Mouse (Mus musculus): Measurements from ENCODE around the gene Mvp. TPM values are rescaled to one million over a fixed set of nuclear protein-coding genes. Genes with fewer than 3 reads are reported as not detected.

Mvp gene
- polyA plus RNA-seq, 2 experiments = 7.9 TPM

GRCm38 (mm10) chr7:127027885-127028284 is 13.5 kb upstream of the Mvp start:
- WGBS = 65% methylated on average over 7 of the region's 8 CpGs
- Histone ChIP-seq H3K9me3 (ENCODE audit: control insufficient read depth, low read length) (no peaks in the 10 kb centered on the region), H3K9ac (ENCODE audit: low read depth, low read length, severe bottlenecking) (peak overlapping the region; percentile 53), H3K4me1 (ENCODE audit: control insufficient read depth, insufficient read depth, low read length) (peaks cover 26% of the 10 kb centered on the region), H3K4me2 (replicated peaks; ENCODE audit: low read depth, low read length, severe bottlenecking) (peak overlapping the region; percentile 68), H3K4me3 (replicated peaks; ENCODE audit: low read length) (peak overlapping the region; percentile 96), H3K27me3 (ENCODE audit: control insufficient read depth, insufficient read depth, low read length) (no peaks in the 10 kb centered on the region), H3K27ac (replicated peaks; ENCODE audit: low read depth, low read length) (peak overlapping the region; percentile 88), H3K36me3 (ENCODE audit: control insufficient read depth, insufficient read depth, low read length) (peaks cover 66% of the 10 kb centered on the region)
- ATAC-seq (ENCODE audit: low FRiP score, low read depth) = no peak
- DNase-seq (ENCODE audit: low spot score) = no peak
- no peak for TF ChIP-seq POLR2A (IDR thresholded peaks at IDR 0.05; ENCODE audit: borderline replicate concordance, extremely low read depth, insufficient read depth, insufficient read length)

GRCm38 (mm10) chr7:127026984-127027726 is 12.7 kb upstream of the Mvp start, which contains the start of gene Maz:
Maz (minus strand) TSS chr7:127027037.
- H3K27me3 ChIP-seq (ENCODE audit: control insufficient read depth, insufficient read depth, low read length) = no peaks in the 10 kb centered on the region
- H3K9me3 ChIP-seq (ENCODE audit: control insufficient read depth, low read length) = no peaks in the 10 kb centered on the region
- H3K4me3 ChIP-seq (replicated peaks; ENCODE audit: low read length) = peak within 1 kb of the TSS; percentile 96
- DNase-seq (ENCODE audit: low spot score) (peak; percentile 100), ATAC-seq (ENCODE audit: low FRiP score, low read depth) (peak; percentile 92)
- peaks cover 31% of the 10 kb centered on the region for H3K4me1 ChIP-seq (ENCODE audit: control insufficient read depth, insufficient read depth, low read length)
- WGBS = under 1% methylated on average over 57 of the region's 63 CpGs
- TF ChIP-seq POLR2A (IDR thresholded peaks at IDR 0.05; ENCODE audit: borderline replicate concordance, extremely low read depth, insufficient read depth, insufficient read length) = no peak
- H3K36me3 ChIP-seq (ENCODE audit: control insufficient read depth, insufficient read depth, low read length) = peaks cover 66% of the 10 kb centered on the region
- peak within 1 kb of the TSS; percentile 98 for H3K27ac ChIP-seq (replicated peaks; ENCODE audit: low read depth, low read length)
- peak within 1 kb of the TSS; percentile 97 for H3K9ac ChIP-seq (ENCODE audit: low read depth, low read length, severe bottlenecking)
- H3K4me2 ChIP-seq (replicated peaks; ENCODE audit: low read depth, low read length, severe bottlenecking) = peak within 1 kb of the TSS; percentile 90

- Histone ChIP-seq H3K36me3 (ENCODE audit: control insufficient read depth, insufficient read depth, low read length) (peaks cover 66% of the 10 kb centered on the region), H3K27ac (replicated peaks; ENCODE audit: low read depth, low read length) (peak overlapping the region; percentile 98), H3K4me2 (replicated peaks; ENCODE audit: low read depth, low read length, severe bottlenecking) (peak overlapping the region; percentile 90; the same call in 1 of the 2 replicates), H3K4me1 (ENCODE audit: control insufficient read depth, insufficient read depth, low read length) (peaks cover 34% of the 10 kb centered on the region), H3K9ac (ENCODE audit: low read depth, low read length, severe bottlenecking) (peak overlapping the region; percentile 97), H3K27me3 (ENCODE audit: control insufficient read depth, insufficient read depth, low read length) (no peaks in the 10 kb centered on the region), H3K4me3 (replicated peaks; ENCODE audit: low read length) (peak overlapping the region; percentile 96), H3K9me3 (ENCODE audit: control insufficient read depth, low read length) (no peaks in the 10 kb centered on the region)
- DNase-seq (ENCODE audit: low spot score) (peak; percentile 76), ATAC-seq (ENCODE audit: low FRiP score, low read depth) (peak; percentile 5; the same call in 1 of the 2 replicates)
- 4% methylated on average over 14 of the region's 48 CpGs for WGBS
- TF ChIP-seq POLR2A (IDR thresholded peaks at IDR 0.05; ENCODE audit: borderline replicate concordance, extremely low read depth, insufficient read depth, insufficient read length) = no peak
Observed at GRCm38 (mm10) chr7:127026616-127026983, 12.2 kb upstream of the Mvp start.

- H3K27ac ChIP-seq (replicated peaks; ENCODE audit: low read depth, low read length) = peak overlapping the region; percentile 98
- peak overlapping the region; percentile 97 for H3K9ac ChIP-seq (ENCODE audit: low read depth, low read length, severe bottlenecking)
- ATAC-seq (ENCODE audit: low FRiP score, low read depth) (peak; percentile 13), DNase-seq (ENCODE audit: low spot score) (peak; percentile 44)
- no peaks in the 10 kb centered on the region for H3K9me3 ChIP-seq (ENCODE audit: control insufficient read depth, low read length)
- no peak for TF ChIP-seq POLR2A (IDR thresholded peaks at IDR 0.05; ENCODE audit: borderline replicate concordance, extremely low read depth, insufficient read depth, insufficient read length)
- peak overlapping the region; percentile 90 for H3K4me2 ChIP-seq (replicated peaks; ENCODE audit: low read depth, low read length, severe bottlenecking)
- WGBS = 2% methylated on average over 9 of the region's 48 CpGs
- H3K36me3 ChIP-seq (ENCODE audit: control insufficient read depth, insufficient read depth, low read length) = peaks cover 62% of the 10 kb centered on the region
- peak overlapping the region; percentile 96 for H3K4me3 ChIP-seq (replicated peaks; ENCODE audit: low read length)
- H3K4me1 ChIP-seq (ENCODE audit: control insufficient read depth, insufficient read depth, low read length) = peaks cover 36% of the 10 kb centered on the region
- no peaks in the 10 kb centered on the region for H3K27me3 ChIP-seq (ENCODE audit: control insufficient read depth, insufficient read depth, low read length)
Observed at GRCm38 (mm10) chr7:127026161-127026600, 11.8 kb upstream of the Mvp start.

- ATAC-seq (ENCODE audit: low FRiP score, low read depth) (no peak), DNase-seq (ENCODE audit: low spot score) (no peak)
- peak overlapping the region; percentile 98 for H3K27ac ChIP-seq (replicated peaks; ENCODE audit: low read depth, low read length)
- no peak for TF ChIP-seq POLR2A (IDR thresholded peaks at IDR 0.05; ENCODE audit: borderline replicate concordance, extremely low read depth, insufficient read depth, insufficient read length)
- H3K4me1 ChIP-seq (ENCODE audit: control insufficient read depth, insufficient read depth, low read length) = peaks cover 38% of the 10 kb centered on the region
- H3K4me3 ChIP-seq (replicated peaks; ENCODE audit: low read length) = peak overlapping the region; percentile 96
- WGBS = 1% methylated on average over 43 of the region's 65 CpGs
- H3K9ac ChIP-seq (ENCODE audit: low read depth, low read length, severe bottlenecking) = peak overlapping the region; percentile 97
- no peaks in the 10 kb centered on the region for H3K9me3 ChIP-seq (ENCODE audit: control insufficient read depth, low read length)
- H3K27me3 ChIP-seq (ENCODE audit: control insufficient read depth, insufficient read depth, low read length) = no peaks in the 10 kb centered on the region
- peaks cover 57% of the 10 kb centered on the region for H3K36me3 ChIP-seq (ENCODE audit: control insufficient read depth, insufficient read depth, low read length)
- H3K4me2 ChIP-seq (replicated peaks; ENCODE audit: low read depth, low read length, severe bottlenecking) = peak overlapping the region; percentile 90
Observed at GRCm38 (mm10) chr7:127025556-127026160, 11.2 kb upstream of the Mvp start.

All from limb, embryonic 14.5 days (tissue).